Mouse (Mus musculus) erythroid progenitor cell, adult 5-6 weeks (primary cell): ENCODE measurements around the gene Hmgxb4. TPM values are rescaled to one million over a fixed set of nuclear protein-coding genes. Genes with fewer than 3 reads are reported as not detected.

Source experiments
- ATAC-seq: replicated peaks from 2 replicates; pipeline ENCODE4 v1.8.0; 2016; ENCODE audit warnings: moderate number of reproducible peaks, mild to moderate bottlenecking, moderate TSS enrichment, inconsistent platforms; ENCODE audit not compliant: poor library complexity, low FRiP score, severe bottlenecking
- total RNA-seq, 2 experiments: library from RNA; stranded (forward) in 1 of 2; stranded (reverse) in 1 of 2; fragments of 150-400 nt in 1 of 2; fragments of 186-747, 209-891 nt in 1 of 2; gene quantifications; 2 replicates each; pipeline versions ENCODE4 v1.2.3 to v1.2.4; 2015 to 2017; ENCODE audit warnings: low replicate concordance in 2 of 2

Gene Hmgxb4
- total RNA-seq, 2 experiments from 2014 or later = 63.7 to 65.0 TPM

DNA sequence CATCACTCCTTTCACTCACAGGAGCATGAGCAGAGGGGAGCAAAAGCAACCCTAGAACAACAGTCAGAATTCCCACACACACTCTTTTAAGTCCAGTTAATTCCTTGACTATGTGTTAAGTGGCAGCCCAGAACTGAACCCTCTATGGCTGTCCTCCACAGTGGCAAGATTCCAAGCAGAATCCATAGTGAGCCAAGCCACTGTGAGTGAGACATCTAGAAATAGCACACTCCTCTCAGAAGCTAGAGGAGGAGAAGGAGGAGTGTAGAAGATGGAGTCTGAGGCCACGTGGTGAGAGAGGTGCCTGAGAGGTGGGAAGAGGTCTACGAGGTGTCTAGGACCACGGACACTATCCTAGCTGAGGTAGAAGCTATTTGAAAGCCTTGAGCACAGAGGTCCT, 71.6 kb downstream of the Hmgxb4 start:
- ATAC-seq = no peak

DNA sequence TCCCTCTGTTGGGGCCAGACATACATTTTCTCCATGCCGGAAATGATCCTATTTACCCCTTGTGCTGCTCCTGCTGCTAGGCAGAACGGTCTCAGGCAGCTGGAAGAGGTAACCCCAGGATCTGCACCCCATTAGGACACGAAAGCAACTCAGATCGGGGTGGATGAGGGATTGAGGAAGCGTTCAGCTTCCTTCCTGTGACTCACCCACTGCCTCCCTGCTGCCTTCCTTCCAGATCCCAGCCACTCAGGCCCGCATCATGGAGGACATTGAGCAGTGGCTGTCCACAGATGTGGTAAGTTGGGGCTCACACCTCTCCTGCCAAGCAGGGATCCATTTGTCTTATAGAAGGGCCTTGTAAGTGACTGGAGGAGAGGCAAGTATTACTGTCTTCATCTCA, 74.1 kb downstream of the Hmgxb4 start:
- ATAC-seq = no peak

DNA sequence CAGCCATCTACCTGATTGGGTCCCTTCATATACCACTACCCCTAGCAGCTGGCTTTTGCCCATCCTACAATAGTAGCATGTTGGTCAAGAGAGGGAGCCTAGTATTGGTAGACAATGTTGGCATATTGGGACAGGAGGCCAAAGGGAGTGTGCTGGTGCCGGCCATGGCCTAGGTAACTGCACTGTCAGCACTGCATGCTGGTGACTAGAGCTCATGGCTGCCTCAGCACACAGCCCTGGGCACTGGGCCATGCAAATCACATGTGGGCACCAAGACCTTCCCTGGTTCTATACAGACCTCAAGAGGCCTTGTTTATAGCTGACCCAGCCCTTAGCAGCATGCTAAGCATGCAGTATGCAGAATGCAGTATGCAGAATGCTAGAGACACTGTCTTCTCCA, 77.1 kb downstream of the Hmgxb4 start:
- no peak for ATAC-seq

DNA sequence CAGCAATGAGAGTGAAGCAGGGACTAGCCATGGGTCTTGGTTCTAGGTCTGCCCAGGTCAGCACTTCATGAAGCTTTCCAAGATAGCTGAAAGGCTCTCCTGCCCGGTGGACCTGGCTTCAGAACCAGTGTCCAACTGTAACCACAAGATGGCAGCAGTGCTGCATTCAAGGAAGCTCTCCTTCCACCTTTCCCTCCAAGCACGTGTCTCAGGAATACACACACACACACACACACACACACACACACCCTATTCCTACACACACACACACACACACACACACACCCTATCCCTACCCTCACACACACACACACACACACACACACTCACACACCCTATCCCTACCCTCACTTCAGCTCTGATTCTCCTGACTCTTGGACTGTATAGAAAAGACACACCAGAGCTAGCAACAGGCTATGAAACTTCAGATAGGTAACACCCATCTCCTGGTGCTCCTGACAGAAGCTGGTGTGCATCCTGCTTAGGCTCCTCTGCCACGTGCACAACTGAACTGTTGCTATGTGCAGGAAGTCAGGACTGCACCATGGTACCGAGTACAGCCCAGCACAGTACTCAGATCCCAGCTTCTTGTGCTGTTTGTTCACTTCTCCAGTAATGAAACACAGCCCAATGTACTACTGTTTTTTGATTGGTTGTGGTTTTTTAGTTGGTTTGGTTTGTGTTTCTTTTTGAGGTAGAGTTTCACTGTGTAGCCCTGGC, 78.6 kb downstream of the Hmgxb4 start:
- peak; percentile 87 for ATAC-seq

DNA sequence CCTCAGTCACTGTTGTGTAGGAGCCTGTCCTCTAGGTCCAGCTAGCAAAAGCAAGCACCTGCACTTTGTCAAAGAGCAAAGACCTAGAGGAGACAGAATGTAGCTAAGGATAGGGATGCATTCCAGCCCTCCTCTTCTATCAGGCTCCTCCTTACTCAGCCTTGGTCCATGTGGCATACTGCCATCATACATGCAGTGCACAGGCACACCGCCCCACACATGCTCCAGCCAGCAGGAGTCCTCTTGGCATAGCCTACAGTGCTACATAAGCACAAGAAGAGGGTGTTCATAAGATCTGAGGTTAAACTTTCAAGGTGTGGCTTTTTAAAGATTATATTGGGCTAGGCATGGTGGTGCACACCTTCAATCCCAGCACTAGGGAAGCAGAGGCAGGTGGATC, 81.7 kb downstream of the Hmgxb4 start:
- no peak for ATAC-seq

DNA sequence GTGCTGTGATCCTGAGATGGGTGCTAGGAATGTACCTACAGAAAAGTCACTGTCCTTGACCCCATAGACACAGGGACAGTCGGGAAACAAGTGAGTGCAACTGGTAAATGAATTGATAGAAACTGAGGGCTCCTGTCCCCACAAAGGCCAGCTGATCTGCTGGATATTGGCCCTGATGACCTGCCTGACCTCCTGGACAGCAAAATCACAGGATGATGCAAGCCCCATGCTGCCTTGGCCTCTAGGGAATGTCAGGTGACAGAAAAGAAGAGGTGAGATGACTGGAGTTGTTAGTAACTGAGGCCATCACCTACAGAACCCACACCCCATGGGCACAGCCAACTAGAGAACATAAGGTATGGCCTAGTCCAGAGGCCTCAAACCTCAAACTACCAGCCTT, 85.1 kb downstream of the Hmgxb4 start:
- ATAC-seq = no peak

DNA sequence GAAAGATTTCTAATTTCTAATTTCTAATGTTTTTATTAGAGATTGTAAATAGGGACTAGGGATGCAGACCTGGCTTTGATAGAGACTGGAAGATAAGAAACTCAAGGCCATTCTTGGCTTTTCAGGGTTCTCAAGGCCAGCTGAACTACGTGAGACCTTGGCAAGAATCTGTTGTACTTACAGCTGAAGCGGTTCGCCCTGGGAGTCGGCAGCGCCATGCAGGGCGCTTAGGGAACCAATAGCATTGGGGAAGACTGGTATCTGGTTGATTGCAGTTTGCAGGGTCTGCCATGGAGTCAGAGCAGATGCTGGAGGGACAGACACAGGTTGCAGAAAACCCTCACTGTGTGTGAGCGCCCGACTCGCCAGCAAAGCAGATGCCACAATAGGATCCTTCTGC, 85.7 kb downstream of the Hmgxb4 start:
- no peak for ATAC-seq

Other genes with a start within 250 kb of the Hmgxb4 start
- not detected in 2 replicates for gene Isx, start 120.2 kb upstream of the Hmgxb4 start, total RNA-seq (2015; ENCODE audit: low replicate concordance)
- gene Isx, start 120.2 kb upstream of the Hmgxb4 start, total RNA-seq (2017; ENCODE audit: low replicate concordance) = not detected in 2 replicates
- gene Tom1, start 40.3 kb downstream of the Hmgxb4 start, total RNA-seq (2015; ENCODE audit: low replicate concordance) = 17.3 and 18.0 TPM in 2 replicates
- gene Tom1, start 40.3 kb downstream of the Hmgxb4 start, total RNA-seq (2017; ENCODE audit: low replicate concordance) = 4.4 and 9.5 TPM in 2 replicates
- 66.7 and 90.8 TPM in 2 replicates for gene Hmox1, start 100.3 kb downstream of the Hmgxb4 start, total RNA-seq (2015; ENCODE audit: low replicate concordance)
- 68.0 and 100 TPM in 2 replicates for gene Hmox1, start 100.3 kb downstream of the Hmgxb4 start, total RNA-seq (2017; ENCODE audit: low replicate concordance)
- gene Mcm5, start 116.2 kb downstream of the Hmgxb4 start, total RNA-seq (2015; ENCODE audit: low replicate concordance) = 54.1 and 104 TPM in 2 replicates
- 166 and 198 TPM in 2 replicates for gene Mcm5, start 116.2 kb downstream of the Hmgxb4 start, total RNA-seq (2017; ENCODE audit: low replicate concordance)
- gene Rasd2, start 220.6 kb downstream of the Hmgxb4 start, total RNA-seq (2015; ENCODE audit: low replicate concordance) = not detected in 2 replicates
- gene Rasd2, start 220.6 kb downstream of the Hmgxb4 start, total RNA-seq (2017; ENCODE audit: low replicate concordance) = not detected in 2 replicates